Mouse (Mus musculus) brown adipose tissue, adult 24 weeks (tissue): Measurements from ENCODE around the gene Cc2d1a. TPM values are rescaled to one million over a fixed set of nuclear protein-coding genes. Genes with fewer than 3 reads are reported as not detected.
A peak's percentile ranks its signal among the peaks of the same experiment; 100 is the strongest.

ENCODE experiments used
- H3K27ac ChIP-seq: fragments of 200-500 bp; replicated peaks from 2 replicates; pipeline ENCODE4 v1.5.1; 2012; ENCODE audit warnings: low read depth, mild to moderate bottlenecking, low read length
- H3K4me1 ChIP-seq: fragments of 200-500 bp; 2 replicates; pipeline ENCODE4 v1.6.1; 2012; ENCODE audit warnings: low read length, mixed read lengths; ENCODE audit not compliant: control insufficient read depth, insufficient read depth, insufficient read length
- H3K4me3 ChIP-seq: fragments of 200-500 bp; 2 replicates; pipeline ENCODE4 v1.5.1; 2012; ENCODE audit warnings: low read depth, mild to moderate bottlenecking, low read length, moderate library complexity; ENCODE audit not compliant: insufficient read depth
- polyA plus RNA-seq: library from polyadenylated mRNA; stranded (reverse); fragments of >200 nt; gene quantifications from 2 replicates; pipeline ENCODE4 v1.2.4, GENCODE M21; 2012; ENCODE audit not compliant: missing spikeins, insufficient read depth, insufficient read length

Cc2d1a gene
- 6.8 and 7.1 TPM in 2 replicates for polyA plus RNA-seq

DNA sequence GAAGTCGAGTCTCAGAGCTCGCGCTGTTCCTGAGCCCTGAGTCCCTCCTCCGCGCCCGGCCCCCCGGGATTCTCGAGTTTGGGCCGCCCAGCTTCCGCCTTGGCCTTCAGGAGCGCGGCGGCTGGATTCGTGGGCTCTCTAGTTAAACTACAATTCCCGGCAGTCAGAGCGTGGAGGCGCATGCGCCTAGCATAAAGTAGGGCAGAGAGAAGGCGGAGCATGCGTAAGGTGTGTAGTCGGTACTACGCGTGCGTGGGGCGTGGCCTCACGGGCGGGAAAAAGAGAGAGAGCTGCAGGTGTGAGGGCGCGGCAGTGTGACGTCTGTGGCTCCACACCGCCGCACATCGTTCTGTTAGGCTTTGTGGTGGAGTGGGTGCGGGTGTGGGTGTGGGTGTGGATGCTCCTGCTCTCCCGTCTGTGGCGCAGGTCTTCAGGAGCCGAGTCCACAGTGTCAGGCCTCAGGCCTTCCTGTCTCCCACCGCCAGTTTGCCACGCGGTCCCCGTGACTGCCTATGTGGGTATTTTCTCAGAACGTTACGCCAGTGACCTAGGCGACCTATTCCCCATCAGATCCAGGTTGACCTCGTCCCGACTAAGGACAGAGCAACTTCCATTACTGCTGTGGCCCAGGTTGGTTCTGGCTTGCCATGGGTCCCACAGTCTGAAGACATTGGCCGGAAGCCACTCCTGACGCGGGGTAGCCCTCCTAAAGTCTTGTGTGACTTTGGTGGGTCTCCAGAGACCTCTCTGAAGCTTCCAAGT is at the start of gene Cc2d1a, which contains the start of gene 4930432K21Rik:
Gene Cc2d1a, minus strand, starts transcription at position 168 of the 762 bp plus-strand sequence.
Gene 4930432K21Rik, plus strand, starts transcription at position 257 of the 762 bp plus-strand sequence.
- Histone ChIP-seq H3K4me3 (peak within 1 kb of the TSS; percentile 73), H3K27ac (no peak within 1 kb of the TSS), H3K4me1 (peaks cover 6% of the 10 kb centered on the region)

DNA sequence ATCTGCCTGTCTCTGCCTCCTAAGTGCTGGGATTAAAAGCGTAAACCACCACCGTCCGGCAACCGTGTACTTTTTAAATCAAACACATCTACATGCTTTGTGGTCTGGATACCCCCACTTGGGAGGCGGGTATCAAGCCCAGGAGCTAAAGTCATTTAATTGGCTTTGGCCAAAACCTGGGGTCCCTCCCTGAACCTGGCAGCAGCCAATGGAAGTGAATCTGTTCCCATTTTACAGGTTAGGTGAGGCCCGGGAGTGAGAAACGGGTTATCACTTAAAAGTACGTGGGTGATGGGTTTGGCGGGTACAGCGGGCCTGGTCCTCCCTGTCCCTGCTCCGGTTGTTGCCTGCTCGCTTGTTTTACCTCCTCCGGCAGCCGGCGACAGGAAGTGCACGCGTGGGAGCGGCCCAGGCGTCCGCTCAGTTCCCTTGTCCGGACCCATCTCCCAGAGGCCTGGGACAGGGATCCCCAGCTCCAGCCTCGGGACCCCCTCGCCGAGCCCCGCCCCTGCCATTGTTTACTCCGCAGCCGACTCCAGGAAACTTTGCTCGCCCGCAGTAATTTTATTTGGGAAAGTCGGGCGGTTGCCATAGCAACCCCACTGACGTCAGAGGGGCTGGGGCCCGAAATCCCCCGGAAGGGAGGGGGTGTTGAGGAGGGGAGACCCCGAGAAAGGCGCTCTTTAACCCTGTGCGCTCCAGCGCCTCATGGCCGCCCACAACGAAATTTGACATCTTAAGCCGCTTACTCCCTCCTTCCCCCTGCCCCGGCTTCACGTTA is 49.6 kb upstream of the Cc2d1a start:
- Histone ChIP-seq H3K27ac (peak overlapping the region; percentile 99), H3K4me1 (peaks cover 5% of the 10 kb centered on the region; the same call in 1 of the 2 replicates), H3K4me3 (peak overlapping the region; percentile 59)

DNA sequence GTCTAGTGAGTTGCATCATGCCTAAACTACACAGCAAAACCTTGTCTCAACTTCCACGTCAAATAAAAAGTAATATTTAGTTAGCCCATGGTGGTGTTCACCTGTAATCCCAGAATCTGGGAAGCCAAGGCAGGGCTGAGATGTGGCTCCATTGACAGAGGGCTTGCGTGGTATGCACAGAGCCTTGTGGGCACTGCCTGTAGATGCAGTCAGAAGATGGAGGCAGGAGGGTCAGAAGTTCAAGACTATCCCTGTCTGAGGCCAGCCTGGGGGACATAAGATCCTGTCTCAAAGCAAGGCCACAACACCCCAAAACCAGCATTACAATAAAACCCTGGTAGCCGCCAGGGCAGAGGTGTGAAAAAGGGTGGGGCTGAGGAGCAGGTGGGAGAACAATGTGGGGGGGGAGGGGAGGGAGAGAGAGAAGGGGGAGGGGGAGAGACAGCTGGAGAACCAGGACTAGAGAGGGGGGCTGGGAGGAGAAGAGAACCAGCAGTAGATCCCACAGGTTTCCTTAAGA is 46.5 kb upstream of the Cc2d1a start:
- Histone ChIP-seq H3K4me3 (no peak overlapping the region), H3K27ac (no peak overlapping the region), H3K4me1 (peaks cover 11% of the 10 kb centered on the region)

DNA sequence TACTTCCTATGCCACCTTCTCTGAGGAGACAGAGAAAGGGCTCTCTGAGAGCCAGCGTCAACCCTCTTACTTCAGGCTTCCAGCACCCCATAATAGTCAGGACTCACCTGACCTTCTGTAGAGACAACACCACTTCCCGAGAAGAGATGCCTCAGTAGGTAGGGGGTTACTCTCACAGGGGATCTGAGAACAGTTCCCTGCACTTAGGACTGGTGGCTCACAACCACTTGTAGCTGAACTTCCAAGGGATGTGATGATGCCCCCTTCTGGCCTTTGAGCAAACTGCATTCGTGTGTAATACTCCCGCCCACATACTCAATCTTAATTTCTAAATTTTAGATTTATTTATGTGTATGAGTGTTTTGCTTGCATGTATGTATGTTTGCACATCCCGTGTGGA is 45.8 kb upstream of the Cc2d1a start:
- Histone ChIP-seq H3K4me3 (no peak overlapping the region), H3K27ac (peak overlapping the region; percentile 100), H3K4me1 (peaks cover 10% of the 10 kb centered on the region)

DNA sequence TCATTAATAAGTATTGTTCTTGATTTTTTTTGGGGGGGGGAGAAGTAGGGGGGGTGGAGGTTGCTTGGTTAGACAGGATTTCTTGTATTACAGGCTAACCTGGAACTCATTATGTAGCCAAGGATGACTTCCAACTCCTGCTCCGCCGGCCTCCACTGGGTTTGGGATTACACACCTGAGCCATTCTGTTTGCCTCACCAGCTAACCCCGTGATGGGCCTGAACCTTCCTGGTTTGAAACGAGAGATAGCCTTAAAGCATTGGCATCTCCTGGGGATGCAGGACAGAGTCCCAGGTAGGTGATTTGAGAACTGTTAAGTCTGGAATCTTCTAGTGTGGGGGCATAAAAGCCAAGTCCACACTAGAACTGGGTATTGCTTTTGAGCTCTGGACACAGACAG is 45.4 kb upstream of the Cc2d1a start:
- peaks cover 9% of the 10 kb centered on the region for H3K4me1 ChIP-seq
- H3K4me3 ChIP-seq = no peak overlapping the region
- H3K27ac ChIP-seq = peak overlapping the region; percentile 100

DNA sequence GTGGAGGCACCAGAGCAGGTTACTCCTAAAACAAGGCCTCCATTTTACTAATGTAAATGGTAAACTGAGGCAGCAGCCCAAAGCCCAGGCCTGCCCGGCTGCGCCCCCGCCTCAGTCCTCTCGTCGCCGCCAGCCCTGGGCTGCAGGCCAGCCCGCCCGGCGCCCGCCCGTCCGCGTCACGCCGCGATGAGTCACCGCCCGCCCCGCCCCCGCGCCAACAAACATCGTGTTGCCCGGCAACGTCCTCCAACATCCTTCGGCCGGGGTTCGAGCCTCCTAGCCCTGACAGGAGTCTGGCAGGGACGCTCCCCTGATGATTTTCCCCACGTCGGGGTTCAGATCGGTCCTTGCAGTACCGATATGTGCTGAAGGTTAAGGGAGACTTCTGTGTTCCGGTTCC is 44.8 kb upstream of the Cc2d1a start:
- H3K4me3 ChIP-seq = peak overlapping the region; percentile 65
- H3K4me1 ChIP-seq = peaks cover 6% of the 10 kb centered on the region

DNA sequence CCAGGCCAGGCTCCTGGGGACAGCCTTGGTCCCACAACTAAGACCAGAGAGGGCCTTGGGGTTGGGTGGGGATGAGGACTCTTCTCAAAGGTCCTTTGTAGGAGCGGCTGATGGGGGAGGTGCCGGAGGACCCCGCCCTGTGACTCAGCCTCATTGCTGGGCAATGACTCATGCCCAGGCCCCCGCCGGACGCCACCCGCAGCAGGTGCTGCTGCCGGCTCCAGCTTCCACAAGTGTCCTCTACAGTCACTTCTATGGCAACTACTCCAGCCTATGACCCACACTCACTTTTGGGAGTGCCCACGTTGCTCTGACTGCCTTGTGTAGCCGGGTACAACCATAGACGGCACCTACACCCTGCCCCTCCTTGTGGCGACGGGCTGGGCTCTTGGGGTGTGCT is 44.3 kb upstream of the Cc2d1a start:
- Histone ChIP-seq H3K27ac (peak overlapping the region; percentile 100), H3K4me1 (peaks cover 6% of the 10 kb centered on the region; the same call in 1 of the 2 replicates), H3K4me3 (peak overlapping the region; percentile 65)

More for the DNA sequence above, 44.8 kb upstream of the Cc2d1a start:
- peak overlapping the region; percentile 100 for H3K27ac ChIP-seq

DNA sequence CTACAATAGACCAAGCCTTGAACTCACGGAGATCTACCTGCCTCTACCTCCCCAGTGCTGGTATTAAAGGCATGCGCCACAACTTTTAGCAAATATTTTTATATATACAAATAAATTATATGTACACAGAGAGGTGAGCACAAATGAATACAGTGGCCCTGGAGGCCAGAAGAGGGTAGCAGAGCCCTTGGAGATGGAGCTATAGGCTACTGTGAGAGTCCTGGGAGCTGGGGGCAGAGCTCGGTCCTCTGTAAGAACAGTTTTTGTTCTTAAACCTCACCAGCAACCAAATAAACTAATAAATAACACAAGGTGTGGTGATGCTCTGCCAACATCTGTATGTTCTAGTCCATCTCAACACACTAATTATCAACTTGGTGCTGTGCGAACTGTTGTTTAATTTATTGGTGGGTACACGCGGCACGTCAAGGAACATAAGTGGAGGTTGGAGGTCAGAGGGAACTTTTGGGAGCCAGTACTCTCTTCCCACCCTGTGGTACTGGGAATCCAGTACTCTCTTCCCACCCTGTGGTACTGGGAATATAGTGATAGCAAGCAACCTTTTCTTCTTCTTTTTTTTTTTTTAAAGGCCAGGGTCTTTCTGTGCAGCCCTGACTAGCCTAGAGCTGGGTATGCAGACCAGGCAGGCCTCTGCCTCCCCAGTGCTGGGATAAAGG is 42.6 kb upstream of the Cc2d1a start:
- Histone ChIP-seq H3K4me3 (no peak overlapping the region), H3K27ac (peak overlapping the region; percentile 88), H3K4me1 (peaks cover 6% of the 10 kb centered on the region; the same call in 1 of the 2 replicates)

DNA sequence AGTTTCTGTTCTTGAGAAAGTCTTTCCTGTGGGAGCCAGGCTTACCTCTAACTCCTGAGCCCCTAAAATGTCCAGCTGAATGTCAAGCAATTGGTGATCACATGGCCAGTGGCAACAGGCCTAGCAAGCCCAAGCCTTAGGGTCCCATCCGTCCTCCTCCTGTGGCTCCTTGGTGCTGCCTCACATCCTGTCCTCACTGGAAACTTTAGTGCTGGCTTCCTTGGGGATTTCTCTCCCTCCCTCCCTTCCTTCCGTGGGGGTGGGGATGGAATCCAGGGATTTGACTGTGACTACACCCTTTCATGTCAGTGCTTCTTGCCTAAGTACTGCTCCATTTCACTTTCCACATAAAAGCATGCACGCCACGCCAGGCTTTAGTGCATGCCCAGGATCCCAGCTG is 41.9 kb upstream of the Cc2d1a start:
- H3K27ac ChIP-seq = peak overlapping the region; percentile 98
- H3K4me3 ChIP-seq = 0 out of 2 replicates have a peak overlapping the region, but pooled peaks have one; percentile 15
- H3K4me1 ChIP-seq = peaks cover 6% of the 10 kb centered on the region; the same call in 1 of the 2 replicates

DNA sequence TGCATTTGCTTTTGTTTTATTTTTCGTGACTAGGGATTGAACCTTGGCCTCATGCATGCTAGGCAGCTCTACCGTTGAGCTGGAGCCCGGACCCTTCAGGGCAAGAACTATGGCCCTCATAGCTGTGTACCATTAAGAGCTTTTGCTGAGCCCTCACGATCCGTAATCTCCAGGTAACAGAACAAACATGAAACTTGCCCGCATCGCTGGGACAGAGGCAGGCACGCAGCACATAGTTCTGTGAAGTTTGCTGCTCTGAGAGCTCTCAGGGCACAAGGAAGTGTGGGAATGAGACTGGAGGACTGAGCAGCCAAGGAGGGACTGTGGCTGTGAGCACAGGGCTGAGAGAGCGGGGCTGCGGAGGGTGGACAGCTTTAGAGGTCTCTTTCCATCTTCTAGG is 40.9 kb upstream of the Cc2d1a start:
- H3K4me1 ChIP-seq = peaks cover 6% of the 10 kb centered on the region; the same call in 1 of the 2 replicates
- H3K4me3 ChIP-seq = no peak overlapping the region
- peak overlapping the region; percentile 98 for H3K27ac ChIP-seq

DNA sequence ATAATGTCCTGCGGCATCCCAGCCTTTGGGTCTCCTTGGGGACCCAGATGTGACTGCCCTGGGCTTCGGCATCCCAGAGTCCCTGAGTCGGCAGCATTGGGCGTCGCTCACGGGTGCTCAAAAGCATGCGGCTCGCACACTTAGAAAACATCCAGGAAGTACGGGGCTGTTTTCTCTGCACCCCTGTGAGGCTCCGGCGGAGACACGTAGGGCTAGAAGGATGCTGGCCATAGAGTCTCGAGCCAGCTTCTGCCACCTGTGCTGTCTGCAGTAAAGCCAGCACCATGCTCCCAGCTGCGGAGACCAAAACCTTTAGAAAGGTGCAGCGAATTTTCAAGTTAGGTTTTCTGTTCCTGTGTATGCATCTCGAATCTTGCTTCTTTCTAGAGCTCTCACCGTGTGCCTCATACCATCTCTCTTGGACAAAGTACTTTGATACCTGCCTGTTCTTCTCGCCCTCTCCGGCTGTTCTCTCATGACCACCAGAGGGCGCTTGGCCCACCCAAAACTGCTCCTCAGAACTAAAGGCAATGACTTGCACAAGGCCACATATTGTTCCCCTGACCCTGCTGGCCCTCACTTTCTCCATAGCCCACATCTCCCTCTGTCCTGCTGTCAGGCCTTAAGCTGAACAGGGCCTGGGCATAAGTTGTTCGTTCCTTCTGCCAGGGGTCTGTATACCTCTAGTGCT is 39.5 kb upstream of the Cc2d1a start:
- H3K27ac ChIP-seq = peak overlapping the region; percentile 77
- peaks cover 6% of the 10 kb centered on the region; the same call in 1 of the 2 replicates for H3K4me1 ChIP-seq
- H3K4me3 ChIP-seq = peak overlapping the region; percentile 56

DNA sequence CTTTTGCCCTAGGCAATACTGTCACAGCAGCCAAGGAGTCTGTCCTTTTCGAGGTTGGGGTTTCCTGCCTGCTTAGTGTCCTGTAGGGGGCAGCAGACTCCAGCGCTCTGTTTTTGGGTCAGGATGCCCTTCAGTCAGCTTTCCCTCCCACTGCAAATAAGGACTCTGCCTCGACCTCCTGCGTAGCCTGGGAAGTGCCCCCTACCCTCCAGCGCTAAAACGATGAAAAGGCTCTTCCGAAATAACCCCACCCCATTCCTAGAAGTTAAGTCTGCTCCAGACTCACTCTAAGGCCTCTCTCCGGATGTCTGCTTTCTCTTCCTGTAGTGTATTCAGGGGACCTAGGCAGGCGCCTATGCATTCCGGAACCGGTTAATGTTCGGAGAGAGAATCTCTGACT is 38.8 kb upstream of the Cc2d1a start:
- H3K4me1 ChIP-seq = peaks cover 3% of the 10 kb centered on the region; the same call in 1 of the 2 replicates
- H3K27ac ChIP-seq = peak overlapping the region; percentile 77
- H3K4me3 ChIP-seq = peak overlapping the region; percentile 56

DNA sequence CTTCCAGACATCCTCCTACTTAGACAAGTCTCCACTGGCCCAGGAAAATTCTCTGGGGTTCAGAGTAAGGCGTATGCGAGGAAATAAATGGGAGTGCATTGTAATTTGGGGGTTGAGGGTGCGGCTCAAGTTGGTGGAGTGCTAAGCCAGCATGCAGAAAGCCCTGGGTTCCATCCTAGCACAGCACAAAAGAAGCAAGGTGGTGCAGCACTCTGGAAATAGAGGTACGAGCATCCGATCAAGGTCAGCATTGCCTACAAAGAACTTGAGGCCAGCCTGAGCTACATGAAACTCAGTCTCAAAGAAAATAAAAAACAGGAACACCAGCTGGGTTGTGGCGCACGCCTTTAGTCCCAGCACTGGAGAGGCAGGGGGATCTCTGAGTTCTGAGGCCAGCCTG is 37.4 kb upstream of the Cc2d1a start, which contains the start of gene Nanos3:
Gene Nanos3, minus strand, starts transcription at position 101 of the 400 bp plus-strand sequence.
- Histone ChIP-seq H3K4me1 (no peaks in the 10 kb centered on the region), H3K4me3 (peak within 1 kb of the TSS; percentile 61), H3K27ac (no peak within 1 kb of the TSS)
